Mouse (Mus musculus) limb, embryonic 15.5 days (tissue): ENCODE measurements around the gene Lmx1b. TPM values are rescaled to one million over a fixed set of nuclear protein-coding genes. Genes with fewer than 3 reads are reported as not detected.
A peak's percentile ranks its signal among the peaks of the same experiment; 100 is the strongest.

Source experiments
- ATAC-seq: fragments of 200-750 bp; cut with Nextera tagmentation; 2 replicates; pipeline ENCODE4 v1.8.0; 2017; ENCODE audit warnings: low read depth, moderate TSS enrichment; ENCODE audit not compliant: insufficient number of reproducible peaks, low FRiP score, low TSS enrichment
- H3K27ac ChIP-seq: fragments of 300-500 bp; sonication (generic); 2 replicates; pipeline ENCODE4 v1.5.1; 2015; ENCODE audit warnings: moderate library complexity, mild to moderate bottlenecking, inconsistent platforms
- H3K27me3 ChIP-seq: fragments of 300-500 bp; sonication (generic); 2 replicates; pipeline ENCODE4 v1.6.1; 2015; ENCODE audit warnings: inconsistent platforms
- H3K36me3 ChIP-seq: fragments of 300-500 bp; sonication (generic); 2 replicates; pipeline ENCODE4 v1.6.1; 2015; ENCODE audit warnings: inconsistent platforms
- H3K4me1 ChIP-seq: fragments of 300-500 bp; sonication (generic); 2 replicates; pipeline ENCODE4 v1.6.1; 2015; ENCODE audit warnings: inconsistent platforms
- H3K4me2 ChIP-seq: fragments of 300-500 bp; sonication (generic); 2 replicates; pipeline ENCODE4 v1.6.1; 2015; ENCODE audit warnings: mild to moderate bottlenecking, inconsistent platforms
- H3K4me3 ChIP-seq: fragments of 300-500 bp; sonication (generic); 2 replicates; pipeline ENCODE4 v1.5.1; 2015; ENCODE audit warnings: mild to moderate bottlenecking, inconsistent platforms
- H3K9ac ChIP-seq: fragments of 300-500 bp; sonication (generic); 2 replicates; pipeline ENCODE4 v1.6.1; 2015; ENCODE audit warnings: inconsistent platforms
- H3K9me3 ChIP-seq: fragments of 300-500 bp; sonication (generic); 2 replicates; pipeline ENCODE4 v1.6.1; 2016; ENCODE audit warnings: inconsistent platforms
- WGBS: fragments of 180-500 bp; shearing (Covaris S2); methylation state at CpG from one replicate; pipeline ENCODE4 v1.1.7; 2015; 5-methylcytosine and 5-hydroxymethylcytosine counted together
- polyA plus RNA-seq: library from polyadenylated mRNA; unstranded; fragments of >200 nt; fragmentation: Nextera tagmentation; extraction: Ambion mirVana; gene quantifications from 2 replicates; pipeline ENCODE4 v1.2.1, GENCODE M21; 2015

Gene Lmx1b
- polyA plus RNA-seq, 1 experiment from 2014 or later, result 4.1 TPM

DNA sequence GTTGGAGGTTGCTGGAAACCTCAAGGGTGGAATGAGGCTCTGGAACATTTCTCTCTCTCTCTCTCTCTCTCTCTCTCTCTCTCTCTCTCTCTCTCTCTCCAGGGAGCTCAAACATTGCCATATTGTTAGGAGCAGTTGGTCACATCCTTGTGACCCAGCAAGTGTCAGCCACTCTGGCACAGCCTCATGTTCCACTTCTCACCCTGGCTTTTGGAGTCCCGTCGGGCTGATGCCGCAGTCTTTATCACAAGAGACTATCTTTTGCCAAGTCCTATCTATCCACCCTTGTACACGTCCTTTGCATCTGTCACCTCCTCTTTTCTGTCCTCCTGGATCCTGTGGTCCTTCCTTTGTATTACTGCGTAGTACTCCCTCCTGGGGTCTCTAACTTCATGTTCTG lies 94.3 kb downstream of the Lmx1b start:
- Histone ChIP-seq H3K9me3 (no peaks in the 10 kb centered on the region), H3K4me3 (no peak overlapping the region), H3K9ac (no peak overlapping the region), H3K27ac (no peak overlapping the region), H3K36me3 (no peaks in the 10 kb centered on the region), H3K27me3 (peaks cover 24% of the 10 kb centered on the region), H3K4me1 (peaks cover 41% of the 10 kb centered on the region), H3K4me2 (no peak overlapping the region)
- 89% methylated on average over 5 of the region's 5 CpGs for WGBS
- no peak for ATAC-seq

GRCm38 (mm10) chr2:33544781-33545566 lies 95.3 kb downstream of the Lmx1b start:
- Histone ChIP-seq H3K9ac (no peak overlapping the region), H3K27ac (0 out of 2 replicates have a peak overlapping the region, but pooled peaks have one; percentile 17), H3K4me3 (peak overlapping the region; percentile 48), H3K4me2 (peak overlapping the region; percentile 90), H3K36me3 (no peaks in the 10 kb centered on the region), H3K27me3 (peaks cover 31% of the 10 kb centered on the region), H3K4me1 (peaks cover 41% of the 10 kb centered on the region), H3K9me3 (no peaks in the 10 kb centered on the region)
- peak; percentile 4; the same call in 1 of the 2 replicates for ATAC-seq
- WGBS, result 21% methylated on average over 16 of the region's 16 CpGs

- Histone ChIP-seq H3K4me2 (peak overlapping the region; percentile 90), H3K27me3 (peaks cover 36% of the 10 kb centered on the region), H3K4me1 (peaks cover 41% of the 10 kb centered on the region), H3K36me3 (no peaks in the 10 kb centered on the region), H3K27ac (peak overlapping the region; percentile 17; the same call in 1 of the 2 replicates), H3K9ac (peak overlapping the region; percentile 28; the same call in 1 of the 2 replicates), H3K4me3 (peak overlapping the region; percentile 48), H3K9me3 (no peaks in the 10 kb centered on the region)
- WGBS, result 2% methylated on average over 42 of the region's 43 CpGs
- peak; percentile 40; the same call in 1 of the 2 replicates for ATAC-seq
These were observed 96.0 kb downstream of the Lmx1b start for GRCm38 (mm10) chr2:33544203-33544762.

- Histone ChIP-seq H3K9me3 (no peaks in the 10 kb centered on the region), H3K9ac (peak overlapping the region; percentile 28; the same call in 1 of the 2 replicates), H3K4me2 (peak overlapping the region; percentile 90), H3K27me3 (peaks cover 40% of the 10 kb centered on the region), H3K27ac (peak overlapping the region; percentile 17; the same call in 1 of the 2 replicates), H3K4me3 (peak overlapping the region; percentile 48), H3K4me1 (peaks cover 41% of the 10 kb centered on the region), H3K36me3 (no peaks in the 10 kb centered on the region)
- WGBS, result under 1% methylated on average over 35 of the region's 38 CpGs
- no peak for ATAC-seq
These were observed 96.7 kb downstream of the Lmx1b start for GRCm38 (mm10) chr2:33543429-33544202.

- Histone ChIP-seq H3K36me3 (no peaks in the 10 kb centered on the region), H3K9me3 (no peaks in the 10 kb centered on the region), H3K27me3 (peaks cover 40% of the 10 kb centered on the region), H3K4me3 (no peak overlapping the region), H3K9ac (no peak overlapping the region), H3K4me1 (peaks cover 41% of the 10 kb centered on the region), H3K4me2 (no peak overlapping the region; the same call in 1 of the 2 replicates), H3K27ac (no peak overlapping the region)
- no peak for ATAC-seq
- WGBS, result 3% methylated on average over 11 of the region's 11 CpGs
These were observed 97.4 kb downstream of the Lmx1b start for GRCm38 (mm10) chr2:33542696-33543428.

GRCm38 (mm10) chr2:33525274-33526055 lies 114.8 kb downstream of the Lmx1b start:
- 26% methylated on average over 5 of the region's 5 CpGs for WGBS

GRCm38 (mm10) chr2:33515856-33516255 lies 124.5 kb downstream of the Lmx1b start:
- ATAC-seq, result no peak
- Histone ChIP-seq H3K9me3 (no peaks in the 10 kb centered on the region), H3K27me3 (peaks cover 24% of the 10 kb centered on the region), H3K9ac (no peak overlapping the region), H3K4me3 (peak overlapping the region; percentile 2; the same call in 1 of the 2 replicates), H3K36me3 (no peaks in the 10 kb centered on the region), H3K27ac (no peak overlapping the region), H3K4me2 (no peak overlapping the region), H3K4me1 (peaks cover 14% of the 10 kb centered on the region)
- 25% methylated on average over 19 of the region's 19 CpGs for WGBS

More at GRCm38 (mm10) chr2:33525274-33526055, 114.8 kb downstream of the Lmx1b start:
- no peak overlapping the region for H3K9ac ChIP-seq
- H3K4me2 ChIP-seq, result no peak overlapping the region
- H3K27me3 ChIP-seq, result 0 out of 2 replicates have a peak, but pooled peaks cover 6% of the 10 kb centered on the region
- 0 out of 2 replicates have a peak, but pooled peaks cover 5% of the 10 kb centered on the region for H3K4me1 ChIP-seq
- no peaks in the 10 kb centered on the region for H3K36me3 ChIP-seq
- no peak overlapping the region for H3K4me3 ChIP-seq
- no peaks in the 10 kb centered on the region; the same call in 1 of the 2 replicates for H3K9me3 ChIP-seq
- no peak for ATAC-seq
- H3K27ac ChIP-seq, result no peak overlapping the region

- WGBS, result 61% methylated on average over 8 of the region's 8 CpGs
- peak overlapping the region; percentile 2; the same call in 1 of the 2 replicates for H3K4me3 ChIP-seq
- H3K27me3 ChIP-seq, result peaks cover 24% of the 10 kb centered on the region
- no peak overlapping the region for H3K4me2 ChIP-seq
- H3K27ac ChIP-seq, result no peak overlapping the region
- no peak overlapping the region for H3K9ac ChIP-seq
- peaks cover 14% of the 10 kb centered on the region for H3K4me1 ChIP-seq
- H3K36me3 ChIP-seq, result no peaks in the 10 kb centered on the region
- no peak for ATAC-seq
- H3K9me3 ChIP-seq, result no peaks in the 10 kb centered on the region
These were observed 124.9 kb downstream of the Lmx1b start for GRCm38 (mm10) chr2:33515431-33515830.
